Mouse (Mus musculus): Measurements from ENCODE around the gene Meis2. TPM values are rescaled to one million over a fixed set of nuclear protein-coding genes. Genes with fewer than 3 reads are reported as not detected.

Gene Meis2
- polyA plus RNA-seq, 2 experiments = 0.69 to 1.5 TPM

- TF ChIP-seq EP300 (IDR thresholded peaks at IDR 0.05; ENCODE audit: low read depth) = no peak
- no peak for TF ChIP-seq CTCF (IDR thresholded peaks at IDR 0.05; ENCODE audit: low read depth)
- H3K9ac ChIP-seq (replicated peaks) = no peak overlapping the region
- DNase-seq (ENCODE audit: low read depth in 3 of 3, low spot score in 3 of 3) (no peak), ATAC-seq (ENCODE audit: insufficient read depth) (no peak)
- no peak overlapping the region for H3K4me2 ChIP-seq (ENCODE audit: low read depth)
- WGBS (ENCODE audit: insufficient replicate concordance) = 49% methylated on average over 2 of the region's 2 CpGs
- H3K9me3 ChIP-seq (ENCODE audit: control insufficient read depth, low read length) = no peaks in the 10 kb centered on the region
- no peak overlapping the region for H3K4me3 ChIP-seq (ENCODE audit: insufficient read depth in 1 of 2, low read depth in 2 of 2, low read length in 2 of 2)
- no peaks in the 10 kb centered on the region for H3K4me1 ChIP-seq (replicated peaks; ENCODE audit: control insufficient read depth in 2 of 2, insufficient read depth in 2 of 2, low read length in 1 of 2)
- H3K27ac ChIP-seq = no peak overlapping the region
- H3K36me3 ChIP-seq (replicated peaks; ENCODE audit: control insufficient read depth, insufficient read depth, low read depth) = no peaks in the 10 kb centered on the region
- H3K27me3 ChIP-seq (ENCODE audit: control insufficient read depth, insufficient read depth, low read length) = no peaks in the 10 kb centered on the region
Measured at GRCm38 (mm10) chr2:115934299-115934698, 131.3 kb downstream of the Meis2 start.

- no peak for ATAC-seq (ENCODE audit: insufficient read depth)
Measured at GRCm38 (mm10) chr2:115933259-115933658, 132.4 kb downstream of the Meis2 start.

GRCm38 (mm10) chr2:115925744-115926143, 139.9 kb downstream of the Meis2 start:
- Histone ChIP-seq H3K4me1 (replicated peaks; ENCODE audit: control insufficient read depth in 2 of 2, insufficient read depth in 2 of 2, low read length in 1 of 2) (peaks cover 0 to 3% of the 10 kb centered on the region in 2 experiments; a peak in 1 of 4 replicates), H3K4me2 (ENCODE audit: low read depth) (no peak overlapping the region), H3K27ac (no peak overlapping the region), H3K36me3 (replicated peaks; ENCODE audit: control insufficient read depth, insufficient read depth, low read depth) (no peaks in the 10 kb centered on the region), H3K4me3 (ENCODE audit: insufficient read depth in 1 of 2, low read depth in 2 of 2, low read length in 2 of 2) (no peak overlapping the region), H3K27me3 (ENCODE audit: control insufficient read depth, insufficient read depth, low read length) (no peaks in the 10 kb centered on the region), H3K9ac (replicated peaks) (no peak overlapping the region), H3K9me3 (ENCODE audit: control insufficient read depth, low read length) (no peaks in the 10 kb centered on the region)
- DNase-seq (ENCODE audit: low read depth in 3 of 3, low spot score in 3 of 3) (no peak), ATAC-seq (ENCODE audit: insufficient read depth) (no peak)
- WGBS (ENCODE audit: insufficient replicate concordance) = 53% methylated on average over 3 of the region's 3 CpGs
- TF ChIP-seq CTCF (IDR thresholded peaks at IDR 0.05; ENCODE audit: low read depth) = no peak
- TF ChIP-seq EP300 (IDR thresholded peaks at IDR 0.05; ENCODE audit: low read depth) = no peak

More at GRCm38 (mm10) chr2:115933259-115933658, 132.4 kb downstream of the Meis2 start:
- DNase-seq (ENCODE audit: low read depth in 3 of 3, low spot score in 3 of 3) = peak; percentile 12 to 17 (median 13)
- 5% methylated on average over 2 of the region's 2 CpGs for WGBS (ENCODE audit: insufficient replicate concordance)
- H3K9ac ChIP-seq (replicated peaks) = no peak overlapping the region
- H3K9me3 ChIP-seq (ENCODE audit: control insufficient read depth, low read length) = no peaks in the 10 kb centered on the region
- H3K4me3 ChIP-seq (ENCODE audit: insufficient read depth in 1 of 2, low read depth in 2 of 2, low read length in 2 of 2) = no peak overlapping the region
- TF ChIP-seq EP300 (IDR thresholded peaks at IDR 0.05; ENCODE audit: low read depth) (no peak), CTCF (IDR thresholded peaks at IDR 0.05; ENCODE audit: low read depth) (no peak)
- no peak overlapping the region for H3K27ac ChIP-seq
- H3K36me3 ChIP-seq (replicated peaks; ENCODE audit: control insufficient read depth, insufficient read depth, low read depth) = no peaks in the 10 kb centered on the region
- H3K27me3 ChIP-seq (ENCODE audit: control insufficient read depth, insufficient read depth, low read length) = no peaks in the 10 kb centered on the region
- no peak overlapping the region for H3K4me2 ChIP-seq (ENCODE audit: low read depth)
- no peaks in the 10 kb centered on the region for H3K4me1 ChIP-seq (replicated peaks; ENCODE audit: control insufficient read depth in 2 of 2, insufficient read depth in 2 of 2, low read length in 1 of 2)

- Histone ChIP-seq H3K4me2 (ENCODE audit: low read depth) (no peak overlapping the region), H3K9ac (replicated peaks) (no peak overlapping the region), H3K36me3 (replicated peaks; ENCODE audit: control insufficient read depth, insufficient read depth, low read depth) (no peaks in the 10 kb centered on the region), H3K27me3 (ENCODE audit: control insufficient read depth, insufficient read depth, low read length) (no peaks in the 10 kb centered on the region), H3K27ac (no peak overlapping the region), H3K4me1 (replicated peaks; ENCODE audit: control insufficient read depth in 2 of 2, insufficient read depth in 2 of 2, low read length in 1 of 2) (peaks cover 0 to 3% of the 10 kb centered on the region in 2 experiments; a peak in 1 of 4 replicates), H3K4me3 (ENCODE audit: insufficient read depth in 1 of 2, low read depth in 2 of 2, low read length in 2 of 2) (no peak overlapping the region), H3K9me3 (ENCODE audit: control insufficient read depth, low read length) (no peaks in the 10 kb centered on the region)
- TF ChIP-seq CTCF (IDR thresholded peaks at IDR 0.05; ENCODE audit: low read depth) = no peak
- TF ChIP-seq EP300 (IDR thresholded peaks at IDR 0.05; ENCODE audit: low read depth) = no peak
- DNase-seq (ENCODE audit: low read depth in 3 of 3, low spot score in 3 of 3) (no peak), ATAC-seq (ENCODE audit: insufficient read depth) (no peak)
- 63% methylated on average over 6 of the region's 6 CpGs for WGBS (ENCODE audit: insufficient replicate concordance)
Measured at GRCm38 (mm10) chr2:115924472-115924871, 141.2 kb downstream of the Meis2 start.

GRCm38 (mm10) chr2:115923247-115923646, 142.4 kb downstream of the Meis2 start:
- no peak overlapping the region for H3K27ac ChIP-seq
- H3K9ac ChIP-seq (replicated peaks) = no peak overlapping the region
- H3K4me1 ChIP-seq (replicated peaks; ENCODE audit: control insufficient read depth in 2 of 2, insufficient read depth in 2 of 2, low read length in 1 of 2) = peaks cover 0 to 3% of the 10 kb centered on the region in 2 experiments; a peak in 1 of 4 replicates
- H3K4me3 ChIP-seq (ENCODE audit: insufficient read depth in 1 of 2, low read depth in 2 of 2, low read length in 2 of 2) = no peak overlapping the region
- no peaks in the 10 kb centered on the region for H3K36me3 ChIP-seq (replicated peaks; ENCODE audit: control insufficient read depth, insufficient read depth, low read depth)
- 38% methylated on average over 6 of the region's 6 CpGs for WGBS (ENCODE audit: insufficient replicate concordance)
- H3K27me3 ChIP-seq (ENCODE audit: control insufficient read depth, insufficient read depth, low read length) = no peaks in the 10 kb centered on the region
- TF ChIP-seq EP300 (IDR thresholded peaks at IDR 0.05; ENCODE audit: low read depth) (no peak), CTCF (IDR thresholded peaks at IDR 0.05; ENCODE audit: low read depth) (no peak)
- no peak overlapping the region for H3K4me2 ChIP-seq (ENCODE audit: low read depth)
- ATAC-seq (ENCODE audit: insufficient read depth) (no peak), DNase-seq (ENCODE audit: low read depth in 3 of 3, low spot score in 3 of 3) (no peak)
- H3K9me3 ChIP-seq (ENCODE audit: control insufficient read depth, low read length) = no peaks in the 10 kb centered on the region

Measured in liver, embryonic 14.5 days (tissue).